Mouse (Mus musculus) forebrain, embryonic 14.5 days (tissue): ENCODE data around the gene Tifab. TPM values are rescaled to one million over a fixed set of nuclear protein-coding genes. Genes with fewer than 3 reads are reported as not detected.

ENCODE experiments used
- ATAC-seq: fragments of 200-750 bp; cut with Nextera tagmentation; 2 replicates; pipeline ENCODE4 v1.8.0; 2017; ENCODE audit warnings: mild to moderate bottlenecking, moderate library complexity
- DNase-seq: peaks from one replicate; pipeline ENCODE4 v3.0.0-alpha.2; 2015; ENCODE audit warnings: low spot score
- H3K27ac ChIP-seq: fragments of 300-500 bp; sonication (generic); 2 replicates; pipeline ENCODE4 v1.5.1; 2014; ENCODE audit warnings: low read depth, mild to moderate bottlenecking, control low read depth, low read length, moderate library complexity
- H3K27me3 ChIP-seq: fragments of 300-500 bp; sonication (generic); replicated peaks from 2 replicates; pipeline ENCODE4 v1.6.1; 2014; ENCODE audit warnings: low read length, control low read depth, mixed read lengths; ENCODE audit not compliant: control insufficient read depth, insufficient read depth
- H3K36me3 ChIP-seq: fragments of 300-500 bp; sonication (generic); 2 replicates; pipeline ENCODE4 v1.6.1; 2014; ENCODE audit warnings: low read length, control low read depth; ENCODE audit not compliant: control insufficient read depth, insufficient read depth
- H3K4me1 ChIP-seq: fragments of 300-500 bp; sonication (generic); 2 replicates; pipeline ENCODE4 v1.6.1; 2014; ENCODE audit warnings: antibody characterized with exemption, low read length, control low read depth; ENCODE audit not compliant: control insufficient read depth, insufficient read depth
- H3K4me2 ChIP-seq: fragments of 300-500 bp; sonication (generic); 2 replicates; pipeline ENCODE4 v1.6.1; 2014; ENCODE audit warnings: mild to moderate bottlenecking, control low read depth, low read length
- H3K4me3 ChIP-seq: fragments of 300-500 bp; sonication (generic); 2 replicates; pipeline ENCODE4 v1.5.1; 2014; ENCODE audit warnings: low read depth, low read length, control low read depth
- H3K9ac ChIP-seq: fragments of 300-500 bp; sonication (generic); 2 replicates; pipeline ENCODE4 v1.6.1; 2014; ENCODE audit warnings: mild to moderate bottlenecking, low read length, control low read depth, moderate library complexity
- H3K9me3 ChIP-seq: fragments of 300-500 bp; sonication (generic); replicated peaks from 2 replicates; pipeline ENCODE4 v1.6.1; 2016; ENCODE audit warnings: low read length, control low read depth, mixed read lengths; ENCODE audit not compliant: control insufficient read depth
- WGBS: fragments of 180-500 bp; shearing (Covaris S2); extraction: QIAGEN DNeasy Blood & Tissue Kit; methylation state at CpG from one replicate; pipeline ENCODE4 v1.1.7; 2014; 5-methylcytosine and 5-hydroxymethylcytosine counted together
- polyA plus RNA-seq: library from polyadenylated mRNA; unstranded; fragments of >200 nt; fragmentation: Nextera tagmentation; extraction: Ambion mirVana; gene quantifications from 2 replicates; pipeline ENCODE4 v1.2.1, GENCODE M21; 2014

The Tifab gene
- polyA plus RNA-seq, 1 experiment from 2014 or later, result 0.58 TPM

- ATAC-seq, result no peak
- Histone ChIP-seq H3K27ac (no peak overlapping the region), H3K27me3 (no peaks in the 10 kb centered on the region), H3K4me1 (no peaks in the 10 kb centered on the region), H3K4me2 (no peak overlapping the region), H3K36me3 (no peaks in the 10 kb centered on the region), H3K9ac (no peak overlapping the region), H3K9me3 (no peaks in the 10 kb centered on the region), H3K4me3 (no peak overlapping the region)
- 56% methylated on average over 3 of the region's 3 CpGs for WGBS
- DNase-seq, result no peak
Measured at GRCm38 (mm10) chr13:56191225-56191624, 12.5 kb upstream of the Tifab start.

GRCm38 (mm10) chr13:56189688-56190087, 11.0 kb upstream of the Tifab start:
- H3K4me2 ChIP-seq, result no peak overlapping the region
- H3K27me3 ChIP-seq, result no peaks in the 10 kb centered on the region
- H3K36me3 ChIP-seq, result no peaks in the 10 kb centered on the region
- no peak overlapping the region for H3K27ac ChIP-seq
- 82% methylated on average over 5 of the region's 5 CpGs for WGBS
- H3K9me3 ChIP-seq, result no peaks in the 10 kb centered on the region
- no peaks in the 10 kb centered on the region for H3K4me1 ChIP-seq
- DNase-seq (no peak), ATAC-seq (no peak)
- no peak overlapping the region for H3K9ac ChIP-seq
- H3K4me3 ChIP-seq, result no peak overlapping the region

GRCm38 (mm10) chr13:56183687-56184086, 5.0 kb upstream of the Tifab start:
- Histone ChIP-seq H3K4me2 (no peak overlapping the region), H3K9me3 (no peaks in the 10 kb centered on the region), H3K9ac (no peak overlapping the region), H3K27me3 (no peaks in the 10 kb centered on the region), H3K4me1 (no peaks in the 10 kb centered on the region), H3K36me3 (no peaks in the 10 kb centered on the region), H3K27ac (no peak overlapping the region), H3K4me3 (no peak overlapping the region)
- 88% methylated on average over 5 of the region's 5 CpGs for WGBS
- DNase-seq (no peak), ATAC-seq (no peak)

- Histone ChIP-seq H3K27me3 (no peaks in the 10 kb centered on the region), H3K4me1 (no peaks in the 10 kb centered on the region), H3K4me3 (no peak overlapping the region), H3K36me3 (no peaks in the 10 kb centered on the region), H3K9ac (no peak overlapping the region), H3K9me3 (no peaks in the 10 kb centered on the region), H3K4me2 (no peak overlapping the region), H3K27ac (no peak overlapping the region)
- ATAC-seq (no peak), DNase-seq (no peak)
- 80% methylated on average over 8 of the region's 8 CpGs for WGBS
Measured at GRCm38 (mm10) chr13:56181424-56181823, 2.7 kb upstream of the Tifab start.

- Histone ChIP-seq H3K9ac (no peak overlapping the region), H3K4me2 (no peak overlapping the region), H3K27me3 (no peaks in the 10 kb centered on the region), H3K36me3 (no peaks in the 10 kb centered on the region), H3K4me3 (no peak overlapping the region), H3K4me1 (no peaks in the 10 kb centered on the region), H3K9me3 (no peaks in the 10 kb centered on the region), H3K27ac (no peak overlapping the region)
- ATAC-seq (no peak), DNase-seq (no peak)
- 93% methylated on average over 9 of the region's 9 CpGs for WGBS
Measured at GRCm38 (mm10) chr13:56176310-56176709, 2.4 kb downstream of the Tifab start.

- Histone ChIP-seq H3K27ac (no peak overlapping the region), H3K27me3 (no peaks in the 10 kb centered on the region), H3K36me3 (no peaks in the 10 kb centered on the region), H3K9ac (no peak overlapping the region), H3K4me1 (no peaks in the 10 kb centered on the region), H3K4me2 (no peak overlapping the region), H3K4me3 (no peak overlapping the region), H3K9me3 (no peaks in the 10 kb centered on the region)
- WGBS, result 77% methylated on average over 4 of the region's 4 CpGs
- ATAC-seq, result no peak
- no peak for DNase-seq
Measured at GRCm38 (mm10) chr13:56175848-56176247, 2.8 kb downstream of the Tifab start.

- Histone ChIP-seq H3K4me1 (no peaks in the 10 kb centered on the region), H3K9me3 (no peaks in the 10 kb centered on the region), H3K9ac (no peak overlapping the region), H3K36me3 (no peaks in the 10 kb centered on the region), H3K4me2 (no peak overlapping the region), H3K4me3 (no peak overlapping the region), H3K27ac (no peak overlapping the region), H3K27me3 (no peaks in the 10 kb centered on the region)
- 68% methylated on average over 7 of the region's 7 CpGs for WGBS
- DNase-seq (no peak), ATAC-seq (no peak)
Measured at GRCm38 (mm10) chr13:56172901-56173545, 5.7 kb downstream of the Tifab start.

- Histone ChIP-seq H3K4me1 (no peaks in the 10 kb centered on the region), H3K27me3 (no peaks in the 10 kb centered on the region), H3K4me2 (no peak overlapping the region), H3K9ac (no peak overlapping the region), H3K27ac (no peak overlapping the region), H3K9me3 (no peaks in the 10 kb centered on the region), H3K36me3 (no peaks in the 10 kb centered on the region), H3K4me3 (no peak overlapping the region)
- 86% methylated on average over 7 of the region's 7 CpGs for WGBS
- ATAC-seq, result no peak
- no peak for DNase-seq
Measured at GRCm38 (mm10) chr13:56172106-56172505, 6.6 kb downstream of the Tifab start.

GRCm38 (mm10) chr13:56168403-56168781, 10.3 kb downstream of the Tifab start:
- no peaks in the 10 kb centered on the region for H3K36me3 ChIP-seq
- ATAC-seq, result no peak
- H3K9ac ChIP-seq, result no peak overlapping the region
- DNase-seq, result no peak
- H3K4me3 ChIP-seq, result no peak overlapping the region
- no peak overlapping the region for H3K27ac ChIP-seq
- no peak overlapping the region for H3K4me2 ChIP-seq
- H3K27me3 ChIP-seq, result no peaks in the 10 kb centered on the region
- WGBS, result 36% methylated on average over 3 of the region's 3 CpGs
- no peaks in the 10 kb centered on the region for H3K9me3 ChIP-seq
- H3K4me1 ChIP-seq, result no peaks in the 10 kb centered on the region
